Mouse (Mus musculus): Measurements from ENCODE around the gene Nisch.

Gene Nisch

GRCm38 (mm10) chr14:31130236-31131220 is 86.2 kb downstream of the Nisch start, which contains the start of gene Nt5dc2:
Gene Nt5dc2, plus strand, starts transcription at chr14:31131053.
- DNase-seq (ENCODE audit: low read depth, low spot score) = peak; percentile 76

GRCm38 (mm10) chr14:31129326-31130235 is 87.2 kb downstream of the Nisch start:
- DNase-seq (ENCODE audit: low read depth, low spot score) = peak; percentile 12

GRCm38 (mm10) chr14:31128826-31129219 is 87.9 kb downstream of the Nisch start, which contains the start of gene Smim4:
Gene Smim4, minus strand, starts transcription at chr14:31128956.
- peak; percentile 99 for DNase-seq (ENCODE audit: low read depth, low spot score)

- peak; percentile 71 for DNase-seq (ENCODE audit: low read depth, low spot score)
Observed at GRCm38 (mm10) chr14:31128101-31128825, 88.5 kb downstream of the Nisch start.

GRCm38 (mm10) chr14:31126826-31127225 is 89.9 kb downstream of the Nisch start:
- no peak for DNase-seq (ENCODE audit: low read depth, low spot score)

- DNase-seq (ENCODE audit: low read depth, low spot score) = no peak
Observed at GRCm38 (mm10) chr14:31125106-31126075, 91.4 kb downstream of the Nisch start.

Data from CD4-positive, CD25-positive, alpha-beta regulatory T cell, adult 2 months (primary cell).